Mouse (Mus musculus): Measurements from ENCODE around the gene Erc2. TPM values are rescaled to one million over a fixed set of nuclear protein-coding genes. Genes with fewer than 3 reads are reported as not detected.
A peak's percentile ranks its signal among the peaks of the same experiment; 100 is the strongest.

The Erc2 gene
- total RNA-seq, 2 experiments from 2014 or later, result 0.52 to 0.66 TPM

DNA sequence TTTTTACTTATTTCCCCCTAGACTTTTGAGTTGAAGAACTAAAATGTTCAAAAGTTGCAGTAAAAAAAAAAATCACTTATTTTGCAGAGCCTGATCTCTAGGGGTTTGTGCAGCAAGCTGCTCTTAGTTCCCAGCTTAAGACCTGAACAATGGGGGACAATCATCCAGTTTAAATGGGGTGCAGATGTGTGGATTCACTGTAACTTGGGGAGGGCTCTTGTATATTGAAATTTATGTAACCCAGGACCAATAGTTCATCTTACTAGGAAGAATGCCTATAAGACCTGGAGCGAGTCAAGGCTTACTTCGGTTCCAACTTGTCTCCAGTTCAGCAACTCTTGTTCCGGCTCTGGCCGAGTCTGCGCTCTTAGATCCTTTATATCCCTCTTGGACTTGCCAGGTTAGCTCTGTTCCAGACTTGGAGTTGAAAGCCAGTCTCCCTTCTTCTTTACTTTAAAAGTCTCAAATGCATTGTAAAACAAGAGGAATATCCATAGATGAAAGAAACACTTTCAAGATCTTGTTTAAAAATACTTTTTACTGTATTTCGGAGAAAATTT lies 136.9 kb downstream of the Erc2 start:
- DNase-seq, result no peak
- intact Hi-C loops (cut with DNase I), result no loop called here

DNA sequence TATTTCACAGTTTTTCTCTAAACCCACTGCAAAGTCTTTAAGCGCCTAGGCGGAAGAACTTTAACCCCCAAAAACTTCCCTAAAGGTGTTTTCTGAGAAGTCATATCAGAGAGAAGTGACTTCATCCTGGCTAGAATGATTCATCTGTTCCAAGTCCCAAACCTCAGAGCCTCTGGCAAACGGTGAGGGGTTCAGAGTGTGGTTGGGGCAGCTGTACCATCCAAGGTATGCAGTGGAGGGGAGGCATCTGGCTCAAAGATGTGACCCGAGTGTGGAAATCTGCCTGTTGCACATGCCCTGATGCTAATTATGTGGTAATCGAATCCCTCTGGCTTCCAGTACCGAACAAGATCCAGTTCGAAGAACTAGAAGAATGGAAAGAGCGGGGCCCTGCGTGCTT lies 137.8 kb downstream of the Erc2 start:
- no peak for DNase-seq
- intact Hi-C loops (cut with DNase I), result no loop called here

DNA sequence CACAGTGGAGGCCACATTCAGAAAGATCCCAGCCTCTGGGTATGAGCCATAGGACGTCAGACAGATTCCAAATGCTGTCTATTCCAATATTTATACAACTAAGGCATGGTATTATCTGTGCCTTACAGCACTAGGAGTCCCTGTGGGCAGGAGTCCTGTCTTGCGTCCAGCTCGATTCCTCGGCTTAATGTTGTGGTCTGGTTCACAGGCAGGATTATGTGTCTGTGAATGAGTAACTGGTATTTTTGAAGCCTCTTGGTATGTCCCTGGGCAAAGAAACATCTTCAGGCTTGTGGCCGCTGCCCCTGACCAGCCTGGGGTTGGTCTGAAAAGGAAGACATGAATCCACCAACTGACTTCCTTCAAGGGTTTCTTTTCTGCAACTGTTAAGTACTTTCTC lies 153.1 kb downstream of the Erc2 start:
- intact Hi-C loops (cut with DNase I), result no loop called here
- no peak for DNase-seq

DNA sequence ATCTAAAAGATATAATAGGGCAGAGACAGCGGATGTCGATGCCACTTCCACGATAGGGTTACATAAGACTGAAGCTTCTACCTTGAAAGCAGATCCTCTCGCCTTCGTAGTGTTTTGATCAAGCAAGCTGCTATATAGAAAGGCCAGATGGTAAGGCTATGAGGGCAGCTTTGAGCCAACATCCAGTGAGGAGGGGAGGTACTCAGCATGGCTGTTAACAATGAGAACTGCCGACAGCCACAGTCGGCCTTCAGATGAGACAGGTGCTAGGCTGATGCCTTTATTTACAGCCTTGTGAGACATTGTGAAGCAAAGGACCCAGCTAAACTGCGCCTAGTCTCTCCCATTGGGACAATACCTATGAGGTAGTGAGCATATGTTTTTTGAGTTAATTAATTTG lies 156.3 kb downstream of the Erc2 start:
- intact Hi-C loops (cut with DNase I), result no loop called here
- no peak for DNase-seq

DNA sequence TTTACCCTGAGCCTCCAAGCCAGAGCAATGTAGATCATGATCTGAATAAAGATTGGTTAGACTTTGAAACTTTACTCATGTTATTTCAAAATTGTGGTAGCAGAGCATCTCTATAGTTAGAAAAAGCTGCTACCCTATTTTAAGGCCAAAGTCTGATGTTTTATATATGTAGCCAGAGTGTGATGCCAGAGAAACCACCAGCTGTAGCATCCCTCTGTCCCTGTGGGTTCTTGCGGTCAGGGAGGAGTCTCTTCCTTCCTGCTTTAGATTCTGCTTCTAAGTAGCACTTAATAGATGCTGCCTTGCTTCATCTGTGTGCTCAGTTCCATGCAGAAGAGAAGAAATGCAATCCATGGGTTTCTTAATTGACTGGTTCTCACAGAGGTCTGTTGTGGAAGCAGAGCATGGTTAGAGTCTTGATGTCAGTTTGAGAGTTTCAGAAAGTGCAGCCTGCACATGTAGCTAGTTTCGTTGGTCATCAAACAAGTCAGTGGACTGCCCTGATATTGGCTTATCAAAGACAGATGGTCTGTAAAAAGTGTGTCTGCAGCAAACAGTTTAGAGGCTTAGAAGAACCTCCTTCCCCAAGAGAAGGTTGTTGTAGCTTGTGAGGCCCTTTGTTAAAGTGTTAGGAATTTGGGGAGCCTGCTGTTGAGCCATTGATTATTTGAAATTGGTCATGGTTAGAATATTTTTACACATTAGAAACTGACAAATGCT lies 156.9 kb downstream of the Erc2 start:
- DNase-seq, result no peak
- intact Hi-C loops (cut with DNase I), result no loop called here

DNA sequence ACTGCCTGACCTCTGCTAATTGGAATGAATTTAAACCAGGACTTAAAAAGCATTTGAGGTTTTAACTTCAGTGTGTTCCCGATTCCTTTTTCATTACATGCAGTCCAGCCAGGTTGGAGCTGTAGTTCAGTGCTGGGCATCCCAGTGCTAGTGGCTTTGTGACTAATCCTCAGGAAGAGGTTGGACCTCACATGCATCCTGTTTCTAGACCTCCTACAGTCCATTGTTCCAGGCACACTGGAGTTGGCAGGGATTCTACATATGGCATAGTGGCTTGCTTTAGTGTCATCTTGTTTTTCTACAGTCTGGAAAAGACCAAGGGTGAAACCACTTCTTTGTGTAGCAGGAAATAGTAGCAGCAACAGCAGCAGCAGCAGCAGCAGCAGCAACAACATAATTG lies 159.0 kb downstream of the Erc2 start:
- no peak for DNase-seq
- intact Hi-C loops (cut with DNase I), result no loop called here

DNA sequence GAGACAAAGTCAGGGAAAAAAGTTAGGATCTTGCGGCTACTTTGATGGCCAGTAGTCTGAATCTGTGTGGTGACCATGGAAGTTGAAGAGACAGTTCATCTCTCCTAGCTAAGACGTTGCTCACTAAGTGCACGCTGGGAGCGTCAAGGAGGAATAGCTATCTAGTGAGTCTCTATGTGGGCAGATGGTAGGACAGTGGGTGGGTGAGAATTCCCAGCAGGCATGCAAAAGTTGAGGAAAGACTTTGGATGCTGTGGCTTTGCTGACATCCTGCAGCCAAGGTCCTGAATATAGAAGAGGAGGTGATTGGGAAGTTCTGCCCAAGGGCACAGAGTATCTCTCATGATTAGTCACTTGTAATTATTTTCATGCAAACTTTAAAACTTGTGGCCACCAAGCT lies 162.6 kb downstream of the Erc2 start:
- intact Hi-C loops (cut with DNase I), result no loop called here
- DNase-seq, result no peak

DNA sequence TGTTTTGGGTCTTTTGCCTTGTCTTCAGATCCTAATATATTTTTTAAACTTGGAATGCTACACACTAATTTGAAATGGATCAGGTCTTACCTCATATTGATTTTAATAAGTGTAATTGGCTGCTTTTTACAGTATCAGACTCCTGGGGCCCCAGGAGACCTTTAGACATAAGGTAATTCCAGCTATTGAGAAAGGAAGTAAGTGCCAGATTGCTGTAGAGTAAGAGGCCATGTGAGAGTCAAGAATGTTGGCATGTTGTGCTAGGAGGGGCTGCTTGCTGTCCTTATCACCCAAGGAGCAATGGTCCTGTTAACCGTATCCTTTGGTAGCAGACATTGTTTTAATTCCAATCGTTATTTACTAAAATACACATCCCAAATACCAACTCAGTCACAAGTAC lies 163.3 kb downstream of the Erc2 start:
- intact Hi-C loops (cut with DNase I), result no loop called here

DNA sequence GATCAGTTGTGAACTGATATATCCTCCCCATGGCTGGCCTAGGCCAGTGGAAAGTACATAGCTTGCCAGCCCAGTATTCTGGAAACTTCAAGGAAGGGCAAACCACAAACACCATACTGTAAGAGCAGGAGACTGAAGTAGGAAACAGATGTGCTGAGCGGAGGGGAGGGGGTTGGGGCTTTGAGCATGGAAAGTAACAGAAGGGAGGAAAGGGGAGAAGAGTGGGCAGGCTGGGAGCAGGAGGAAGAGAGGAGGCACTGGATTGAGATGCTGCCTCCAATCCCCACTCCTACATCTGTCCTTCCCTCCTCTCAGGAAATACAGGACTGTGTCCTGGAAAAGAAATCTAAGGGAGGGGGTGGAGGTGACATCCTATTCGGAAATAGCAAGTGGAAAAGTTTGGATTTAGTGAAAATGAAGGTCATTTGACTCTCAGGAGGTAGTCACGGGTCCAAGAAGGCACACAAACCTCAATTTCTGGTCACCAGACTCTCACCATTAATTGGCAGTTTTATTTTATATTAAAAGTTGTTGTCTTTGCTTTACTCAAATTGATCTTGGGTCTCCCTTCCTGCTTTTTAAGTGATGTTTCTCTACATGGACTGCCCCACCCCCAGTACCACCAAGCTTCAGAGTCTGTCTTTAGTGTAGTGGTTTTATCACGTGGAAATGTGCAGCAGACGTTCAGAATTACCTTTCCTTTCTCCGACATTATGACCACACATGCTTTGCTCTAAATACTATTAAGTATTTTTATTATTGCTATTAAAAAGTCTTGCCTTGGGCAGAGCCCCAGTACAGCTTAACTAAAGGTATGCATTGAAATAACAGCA lies 167.1 kb downstream of the Erc2 start:
- no peak for DNase-seq
- intact Hi-C loops (cut with DNase I), result no loop called here

More for the DNA sequence above, 163.3 kb downstream of the Erc2 start:
- DNase-seq, result no peak

DNA sequence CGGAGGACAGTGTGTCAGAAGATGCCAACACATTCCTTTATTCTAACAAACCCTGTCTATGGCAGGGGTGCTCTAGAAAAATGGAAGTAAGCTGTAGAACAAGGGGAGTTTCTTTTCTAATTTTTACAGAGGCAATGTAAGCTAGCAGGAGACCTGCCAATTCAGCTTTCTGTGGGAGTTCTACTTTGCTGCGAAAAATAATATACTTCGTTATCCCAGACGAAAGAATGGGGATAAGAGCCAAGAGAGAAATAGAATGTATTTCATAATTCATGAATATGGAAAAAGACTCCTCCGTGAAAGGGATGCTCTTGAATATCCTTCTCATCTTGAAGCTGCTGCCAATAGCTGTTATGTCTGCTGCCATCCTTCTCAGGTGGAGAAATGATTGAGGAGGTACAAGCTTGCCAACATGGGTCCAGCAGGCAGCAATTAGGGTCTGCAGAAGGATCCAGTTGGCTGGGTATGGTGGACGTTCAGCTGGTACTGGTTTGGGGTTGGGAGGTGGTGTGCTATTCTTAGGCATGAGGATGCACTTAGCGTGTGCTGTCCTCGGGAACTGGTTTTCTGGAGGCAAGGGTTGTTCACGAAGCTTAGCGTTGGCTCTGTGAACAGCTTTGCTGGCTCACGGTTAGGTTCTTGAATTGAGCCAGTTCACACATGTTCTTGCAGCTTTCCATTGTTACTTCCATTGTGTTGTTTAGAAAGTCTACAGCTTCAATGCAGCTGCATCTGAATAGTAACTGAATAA lies 176.1 kb downstream of the Erc2 start:
- DNase-seq, result no peak
- intact Hi-C loops (cut with DNase I), result no loop called here

DNA sequence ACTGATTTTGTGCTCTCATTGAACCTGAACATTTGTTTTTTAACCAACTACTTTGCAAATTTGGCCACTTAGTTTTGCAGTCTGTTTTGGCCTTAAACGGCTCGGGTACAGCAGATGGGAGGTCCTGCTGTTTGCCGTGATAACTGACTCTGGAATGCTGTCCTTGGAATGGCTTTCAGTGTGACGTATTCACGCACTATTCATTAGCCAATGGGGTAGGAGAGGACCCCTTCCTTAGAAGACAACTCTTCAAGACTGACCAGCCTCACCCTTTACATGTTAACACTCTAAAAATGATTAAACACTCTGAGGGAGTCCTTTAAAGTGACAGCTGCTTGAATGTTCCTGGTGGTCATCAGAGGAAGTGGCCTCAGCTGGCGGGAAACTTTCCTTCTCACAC lies 178.5 kb downstream of the Erc2 start:
- no peak for DNase-seq
- intact Hi-C loops (cut with DNase I), result loop anchor here (10.0 kb wide), 1 partner anchor 1644 kb away; no protein-coding TSS in a partner anchor

DNA sequence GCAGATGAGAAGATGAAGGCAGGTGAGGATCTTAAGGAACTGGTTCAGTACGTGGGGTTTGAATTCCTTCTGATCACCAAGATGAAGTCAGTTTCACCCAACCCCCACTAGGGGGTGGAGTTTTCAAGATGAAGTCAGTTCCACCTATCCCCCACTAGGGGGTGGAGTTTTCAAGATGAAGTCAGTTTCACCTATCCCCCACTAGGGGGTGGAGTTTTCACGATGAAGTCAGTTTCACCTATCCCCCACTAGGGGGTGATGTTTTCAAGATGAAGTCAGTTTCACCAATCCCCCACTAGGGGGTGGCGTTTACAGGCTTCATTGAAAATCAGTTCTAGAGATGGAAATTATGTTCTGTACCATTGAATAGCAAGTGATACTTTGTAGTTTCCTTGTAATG lies 181.7 kb downstream of the Erc2 start:
- DNase-seq, result no peak
- intact Hi-C loops (cut with DNase I), result loop anchor here (10.0 kb wide), 1 partner anchor 1641 kb away; no protein-coding TSS in a partner anchor

DNA sequence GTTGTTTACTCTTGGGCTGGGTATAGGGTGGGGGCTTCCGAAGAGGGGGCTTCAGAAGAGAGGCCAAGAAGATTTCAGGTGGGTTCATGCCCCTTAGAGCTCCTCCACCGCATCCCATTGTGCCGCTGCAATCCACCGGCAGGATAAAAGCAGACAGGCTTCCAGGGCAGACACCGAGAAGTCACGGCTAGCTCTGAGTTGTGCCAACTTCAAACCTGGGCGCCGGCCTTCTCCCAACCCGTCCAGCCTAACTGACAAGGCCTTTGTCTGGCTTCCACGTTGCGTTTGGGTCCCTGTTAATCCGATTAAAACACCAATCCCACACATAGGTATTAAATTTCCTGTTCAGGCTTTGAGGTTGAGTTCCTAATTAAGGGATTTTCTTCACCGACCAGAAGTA lies 182.8 kb downstream of the Erc2 start:
- intact Hi-C loops (cut with DNase I), result loop anchor here (5.0 to 10.0 kb wide), 2 partner anchors 1307 to 1640 kb away; no protein-coding TSS in a partner anchor
- DNase-seq, result no peak

DNA sequence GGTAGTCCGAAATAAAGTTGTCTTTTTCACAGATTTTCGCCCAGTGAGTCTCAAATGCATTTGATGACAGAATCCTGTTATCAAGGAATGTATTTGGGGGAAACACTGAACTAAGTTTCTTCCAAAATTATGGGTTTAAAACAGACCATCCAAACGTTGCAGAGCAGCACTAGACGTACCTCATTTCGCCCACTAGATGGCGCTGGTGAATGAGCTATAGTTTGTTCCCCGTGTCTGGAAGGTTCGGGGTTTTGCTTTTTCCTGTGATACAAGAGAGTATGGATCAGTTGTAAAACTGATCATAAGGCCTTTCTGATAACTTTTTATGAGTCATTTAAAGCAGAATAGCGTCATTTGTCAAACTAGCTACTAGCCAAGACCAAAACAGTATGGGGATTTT lies 185.9 kb downstream of the Erc2 start:
- intact Hi-C loops (cut with DNase I), result loop anchor here (2.0 to 10.0 kb wide), 3 partner anchors 699 to 1637 kb away; no protein-coding TSS in a partner anchor
- DNase-seq, result peak in 1 of 2 experiments; percentile 15

DNA sequence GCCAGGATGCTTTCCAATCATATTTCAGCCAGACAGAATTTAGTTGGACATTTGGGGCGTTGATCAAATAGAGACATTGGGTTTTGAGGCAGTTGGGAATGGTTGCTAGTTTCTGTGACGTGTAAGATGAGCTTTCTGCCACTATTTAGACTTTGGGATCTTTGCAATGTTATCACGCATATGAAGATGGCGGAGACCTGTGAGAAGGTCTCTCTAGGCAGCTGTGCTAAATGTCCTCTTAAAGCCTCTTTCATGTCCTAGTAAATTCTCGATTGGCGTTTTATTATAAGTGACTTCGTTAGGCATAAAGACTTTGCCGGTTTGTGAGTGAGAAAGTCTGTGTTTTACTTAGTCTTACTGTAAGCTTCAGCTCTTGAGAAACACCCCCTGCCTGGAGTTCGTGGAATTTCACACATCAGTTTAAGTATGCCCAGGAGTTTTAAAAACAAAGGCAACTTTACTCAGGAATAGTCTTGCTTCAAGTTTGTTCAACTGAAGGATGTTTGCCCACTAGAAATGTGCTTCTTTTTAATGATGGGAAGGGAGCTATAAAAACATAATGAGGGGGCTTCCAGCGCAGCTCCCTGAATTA lies 186.4 kb downstream of the Erc2 start:
- intact Hi-C loops (cut with DNase I), result loop anchor here (2.0 to 10.0 kb wide), 3 partner anchors 698 to 1636 kb away; no protein-coding TSS in a partner anchor
- DNase-seq, result no peak

DNA sequence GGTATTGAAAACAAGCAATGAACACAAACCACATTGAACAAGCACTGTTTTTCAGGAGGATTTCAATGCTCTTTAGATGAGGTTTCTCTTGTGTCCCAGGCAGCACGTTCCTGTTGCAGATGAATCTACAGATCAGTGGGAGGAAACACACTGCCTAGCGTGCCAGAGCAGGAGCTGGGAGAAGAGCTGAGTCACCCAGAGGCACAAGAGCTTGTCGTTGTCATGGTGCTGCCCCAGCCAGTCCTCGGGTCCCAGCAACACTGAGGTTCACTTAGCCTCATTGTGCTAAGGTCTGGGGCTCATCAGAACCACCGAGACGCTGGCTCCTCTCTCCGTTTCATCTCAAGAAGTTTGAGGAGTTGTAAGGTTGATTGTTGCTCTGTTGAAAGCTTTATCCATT lies 188.6 kb downstream of the Erc2 start:
- intact Hi-C loops (cut with DNase I), result no loop called here
- no peak for DNase-seq

DNA sequence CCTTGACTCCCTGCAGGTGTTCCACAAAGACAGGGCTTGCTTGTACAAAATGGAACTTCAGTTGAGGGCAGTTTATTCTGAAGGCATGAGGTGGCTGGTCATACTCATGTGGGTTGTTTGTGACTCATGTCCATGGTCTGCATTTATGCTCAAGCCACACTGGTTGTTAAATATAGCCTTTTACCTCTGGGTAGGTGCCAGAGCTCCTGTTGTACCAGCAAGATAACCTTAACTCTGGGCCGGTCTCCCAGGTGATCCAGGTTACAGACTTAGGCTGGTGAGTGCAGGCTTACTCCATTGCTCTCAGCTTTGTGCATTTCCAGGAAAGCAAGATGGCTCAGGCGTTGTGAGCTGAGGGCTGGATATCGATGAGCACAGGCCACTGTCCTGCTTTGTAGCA lies 189.4 kb downstream of the Erc2 start:
- no peak for DNase-seq
- intact Hi-C loops (cut with DNase I), result no loop called here

DNA sequence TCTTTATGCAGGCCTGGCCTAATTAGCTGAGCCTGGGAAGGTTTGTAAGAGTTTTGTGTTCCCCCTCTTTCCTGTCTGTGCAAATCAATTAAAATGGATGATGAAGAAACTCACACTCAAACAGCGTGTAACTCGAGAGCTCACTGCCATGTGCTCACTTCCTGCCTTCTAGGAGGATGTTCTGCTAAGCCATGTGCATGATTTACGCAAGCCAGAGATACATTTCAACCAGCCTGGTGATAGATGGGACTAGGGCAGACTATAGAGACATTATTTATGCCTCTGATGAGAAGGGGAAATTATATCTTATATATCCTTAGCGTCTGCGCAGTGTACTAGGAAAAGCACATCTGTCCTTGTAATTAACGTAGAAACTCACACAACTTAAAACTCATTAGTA lies 193.5 kb downstream of the Erc2 start:
- intact Hi-C loops (cut with DNase I), result no loop called here

DNA sequence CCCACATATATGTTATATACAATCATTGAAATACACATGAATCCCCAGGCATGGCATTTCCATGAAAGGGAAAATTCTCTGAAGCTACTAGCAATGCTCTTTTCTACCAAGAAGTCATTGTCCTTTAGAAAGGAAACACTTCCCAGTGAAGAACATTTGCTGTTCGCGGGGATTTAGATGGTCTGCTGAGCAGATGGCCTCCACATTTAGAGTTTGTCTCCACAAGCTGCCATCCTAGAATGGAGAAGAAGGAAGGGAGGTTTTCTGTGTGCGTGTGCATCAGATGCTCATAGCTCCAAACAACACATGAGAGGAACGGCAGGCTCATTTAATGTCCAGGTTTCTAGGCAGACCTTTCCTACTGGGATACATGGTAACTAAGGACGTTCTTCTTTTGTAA lies 196.8 kb downstream of the Erc2 start:
- intact Hi-C loops (cut with DNase I), result no loop called here
- DNase-seq, result no peak

More for the DNA sequence above, 193.5 kb downstream of the Erc2 start:
- DNase-seq, result no peak

DNA sequence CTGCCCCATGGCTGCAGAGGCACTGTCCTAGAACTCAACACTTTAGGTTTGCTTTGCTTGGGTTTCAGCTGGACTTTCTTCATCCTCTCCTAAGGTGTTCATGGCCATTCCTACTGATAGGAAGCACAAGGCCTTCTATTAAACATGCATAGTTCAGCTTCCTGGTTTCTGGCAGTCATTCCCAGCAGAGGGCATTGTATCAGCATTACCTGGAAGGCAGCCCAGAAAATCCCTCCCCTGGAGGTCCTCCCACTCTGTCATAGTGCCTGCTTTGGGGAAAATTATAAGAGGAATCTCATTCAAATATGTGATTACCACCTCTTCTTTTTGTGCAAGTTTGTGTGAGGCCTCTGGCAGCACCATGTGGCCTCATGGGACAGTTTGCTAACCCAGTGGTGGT lies 199.6 kb downstream of the Erc2 start:
- DNase-seq, result no peak
- intact Hi-C loops (cut with DNase I), result no loop called here

Data from gastrocnemius, postnatal 36 days (tissue).